Mouse (Mus musculus): ENCODE measurements around the gene Trim7.

DNA sequence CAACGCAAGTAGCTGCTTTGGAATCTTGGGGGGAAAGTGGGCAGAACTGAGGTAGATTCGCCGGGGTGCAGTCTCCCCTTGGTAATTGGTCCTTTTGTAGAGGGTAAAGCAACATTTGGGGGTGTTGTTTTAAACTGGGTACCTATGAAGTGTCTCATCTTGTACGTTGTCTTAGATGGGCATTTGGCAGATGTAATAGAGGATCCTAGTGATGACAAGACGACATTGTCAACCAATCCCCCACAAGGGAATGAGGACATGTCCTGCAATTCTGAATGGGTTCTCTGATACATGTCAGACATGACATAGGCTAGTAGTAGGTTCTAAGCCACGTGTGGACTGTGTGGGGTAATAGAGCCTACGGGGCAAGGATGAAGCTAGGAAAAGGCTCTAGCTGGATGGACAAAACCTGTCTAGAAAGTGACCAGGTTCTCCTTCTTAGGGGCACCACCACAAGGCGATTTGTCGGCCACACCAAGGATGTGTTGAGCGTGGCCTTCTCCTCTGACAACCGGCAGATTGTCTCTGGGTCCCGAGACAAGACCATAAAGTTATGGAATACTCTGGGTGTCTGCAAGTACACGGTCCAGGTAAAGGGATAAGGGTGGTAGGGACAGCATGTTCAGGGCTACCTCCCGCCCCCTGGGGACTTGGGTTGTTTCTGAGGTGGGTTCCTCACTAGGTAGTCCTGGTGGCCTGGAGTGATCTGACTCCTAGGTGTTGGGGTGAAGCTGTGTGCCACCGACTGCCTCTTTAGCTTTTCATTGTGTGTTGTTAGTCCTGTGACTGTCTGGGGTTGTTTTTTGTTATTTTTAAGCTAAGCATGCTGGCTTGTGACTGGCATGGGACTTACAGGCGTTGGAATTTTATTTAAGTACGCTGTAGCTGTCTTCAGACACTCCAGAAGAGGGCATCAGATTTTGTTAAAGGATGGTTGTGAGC, 23.8 kb upstream of the Trim7 start:
- no peak for TF ChIP-seq CTCF (IDR thresholded peaks at IDR 0.05; ENCODE audit: low read depth)
- no peak for TF ChIP-seq EP300 (optimal IDR thresholded peaks at IDR 0.05)
